Mouse (Mus musculus): ENCODE data around the gene Rab11fip4. TPM values are rescaled to one million over a fixed set of nuclear protein-coding genes. Genes with fewer than 3 reads are reported as not detected.

Gene Rab11fip4
- total and polyA plus RNA-seq, 3 experiments = 13.2 to 41.6 (median 26.6) TPM

- DNase-seq (ENCODE audit: extremely low read depth) = no peak
- H3K4me2 ChIP-seq (ENCODE audit: insufficient read depth, low read depth, poor library complexity, severe bottlenecking) = no peak overlapping the region
- TF ChIP-seq ELF1 (IDR thresholded peaks at IDR 0.05; ENCODE audit: low read depth, low read length) (no peak), CTCF (conservative IDR thresholded peaks at IDR 0.05 in 1 of 2, IDR thresholded peaks at IDR 0.05 in 1 of 2; ENCODE audit: low read depth in 2 of 2, low read length in 2 of 2) (no peak), TBP (conservative IDR thresholded peaks at IDR 0.05; ENCODE audit: low read depth, low read length) (no peak), CHD2 (IDR thresholded peaks at IDR 0.05; ENCODE audit: low read length) (no peak), BHLHE40 (IDR thresholded peaks at IDR 0.05; ENCODE audit: low read depth, low read length) (no peak)
- H3K36me3 ChIP-seq (replicated peaks in 1 of 2; ENCODE audit: control insufficient read depth in 1 of 2, insufficient read depth in 1 of 2, low read length in 1 of 2) = peaks cover 0 to 72% of the 10 kb centered on the region in 2 experiments
- in situ Hi-C loops (cut with MboI; ENCODE audit: low pct_ligation_motif_present, low pct_unique_long_range_greater_than_20kb, low sequenced_read_pairs) (no loop called here), dilution Hi-C loops (cut with MboI; ENCODE audit: extremely low pct_ligation_motif_present, extremely low pct_unique_long_range_greater_than_20kb, low sequenced_read_pairs) (no loop called here)
- H3K9ac ChIP-seq (ENCODE audit: insufficient read depth, low read depth) = no peak overlapping the region
- H3K27ac ChIP-seq (ENCODE audit: insufficient read depth, low read depth) = no peak overlapping the region
- H3K79me2 ChIP-seq (replicated peaks; ENCODE audit: control insufficient read depth, extremely low read depth, insufficient read depth, poor library complexity, severe bottlenecking) = no peaks in the 10 kb centered on the region
- no peak overlapping the region for H3K4me3 ChIP-seq (replicated peaks in 1 of 3; ENCODE audit: low read depth in 2 of 3, low read length in 2 of 3, poor library complexity in 1 of 3)
- no peaks in the 10 kb centered on the region for H3K27me3 ChIP-seq (replicated peaks)
- peaks cover 5 to 85% of the 10 kb centered on the region in 2 experiments for H3K4me1 ChIP-seq (ENCODE audit: control insufficient read depth in 1 of 2, insufficient read depth in 2 of 2)
- no peaks in the 10 kb centered on the region for H3K9me3 ChIP-seq (replicated peaks; ENCODE audit: low read length)
These were observed 131.8 kb downstream of the Rab11fip4 start for GRCm38 (mm10) chr11:79722811-79723210.

DNA sequence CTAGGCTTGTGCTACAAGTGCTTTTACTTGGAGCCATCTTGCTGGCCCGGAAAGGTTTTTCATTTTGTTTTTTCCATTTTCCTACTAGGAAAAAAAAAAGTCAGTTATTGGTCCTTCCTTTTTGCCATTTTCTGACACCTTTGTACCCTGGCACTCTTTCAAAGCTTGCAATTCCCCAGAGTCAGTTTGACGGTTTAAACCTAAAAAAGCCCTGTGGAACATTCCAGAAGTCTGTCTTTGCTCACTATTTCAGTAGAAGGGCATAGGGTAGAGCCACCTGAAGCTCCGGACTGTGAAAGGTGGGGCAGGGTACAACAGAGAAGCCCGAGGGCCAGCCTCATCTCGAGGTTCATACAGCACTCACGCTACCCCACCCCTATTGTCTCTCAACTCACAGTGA is 134.0 kb downstream of the Rab11fip4 start:
- Histone ChIP-seq H3K4me3 (replicated peaks in 1 of 3; ENCODE audit: low read depth in 2 of 3, low read length in 2 of 3, poor library complexity in 1 of 3) (no peak overlapping the region), H3K9ac (ENCODE audit: insufficient read depth, low read depth) (no peak overlapping the region), H3K27me3 (replicated peaks) (no peaks in the 10 kb centered on the region), H3K27ac (ENCODE audit: insufficient read depth, low read depth) (no peak overlapping the region), H3K4me2 (ENCODE audit: insufficient read depth, low read depth, poor library complexity, severe bottlenecking) (no peak overlapping the region), H3K36me3 (replicated peaks in 1 of 2; ENCODE audit: control insufficient read depth in 1 of 2, insufficient read depth in 1 of 2, low read length in 1 of 2) (peaks cover 0 to 88% of the 10 kb centered on the region in 2 experiments), H3K9me3 (replicated peaks; ENCODE audit: low read length) (no peaks in the 10 kb centered on the region), H3K79me2 (replicated peaks; ENCODE audit: control insufficient read depth, extremely low read depth, insufficient read depth, poor library complexity, severe bottlenecking) (no peaks in the 10 kb centered on the region), H3K4me1 (ENCODE audit: control insufficient read depth in 1 of 2, insufficient read depth in 2 of 2) (peaks cover 0 to 86% of the 10 kb centered on the region in 2 experiments; a peak in 2 of 4 replicates)
- no peak for DNase-seq (ENCODE audit: extremely low read depth)
- in situ Hi-C loops (cut with MboI; ENCODE audit: low pct_ligation_motif_present, low pct_unique_long_range_greater_than_20kb, low sequenced_read_pairs) = no loop called here
- TF ChIP-seq ZC3H11A (IDR thresholded peaks at IDR 0.05; ENCODE audit: low read depth, low read length) (no peak), TCF12 (IDR thresholded peaks at IDR 0.05; ENCODE audit: low read depth, low read length) (no peak), JUN (IDR thresholded peaks at IDR 0.05; ENCODE audit: insufficient read depth, low read depth, low read length) (no peak), GABPA (IDR thresholded peaks at IDR 0.05; ENCODE audit: insufficient replicate concordance, low read depth, low read length) (no peak), ZNF384 (IDR thresholded peaks at IDR 0.05; ENCODE audit: low read depth, low read length) (no peak)
- dilution Hi-C loops (cut with MboI; ENCODE audit: extremely low pct_ligation_motif_present, extremely low pct_unique_long_range_greater_than_20kb, low sequenced_read_pairs) = no loop called here

DNA sequence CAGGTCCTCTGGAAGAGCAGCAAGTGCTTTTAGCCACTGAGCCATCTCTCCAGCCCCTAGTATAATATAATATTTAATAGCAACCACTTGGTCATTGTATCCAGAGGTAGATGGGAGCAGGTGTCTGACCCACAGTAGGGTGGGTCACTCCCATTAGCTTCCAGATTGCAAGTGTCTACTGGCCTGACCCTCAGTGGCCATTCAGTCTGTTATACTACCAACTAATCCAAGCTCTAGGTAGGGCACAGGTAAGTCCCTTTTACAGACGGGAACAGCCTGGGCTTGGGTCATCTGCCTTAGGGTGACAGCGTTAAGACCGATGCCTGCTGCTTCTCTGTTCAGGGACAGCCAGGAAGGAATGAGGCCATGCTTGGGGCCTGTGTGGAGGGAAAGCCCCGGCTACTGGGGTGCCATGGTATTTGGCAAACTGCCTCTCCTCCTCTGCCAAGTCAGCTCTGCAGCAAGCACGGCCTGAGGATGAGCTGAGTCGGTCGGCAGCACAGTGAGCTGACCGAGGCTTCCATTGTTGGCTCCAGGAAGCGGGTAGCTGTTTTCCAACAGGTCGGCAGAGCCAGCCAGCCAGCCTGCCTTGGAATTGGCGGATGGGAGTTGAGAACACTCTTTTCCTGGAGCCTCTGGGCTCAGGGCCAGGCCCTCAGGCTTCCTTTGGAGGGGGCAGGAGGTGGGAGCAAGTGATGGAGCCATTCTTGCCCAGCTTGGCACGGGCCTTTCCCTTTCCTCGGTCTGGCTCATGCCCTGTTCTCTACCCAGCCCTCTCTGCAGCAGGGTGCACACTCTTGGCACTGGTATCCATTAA is 138.4 kb downstream of the Rab11fip4 start:
- TF ChIP-seq SMC3 (IDR thresholded peaks at IDR 0.05; ENCODE audit: low read depth, low read length) = no peak
- TF ChIP-seq MYC (IDR thresholded peaks at IDR 0.05; ENCODE audit: low read depth, low read length) = no peak
- no peak for TF ChIP-seq CTCF (conservative IDR thresholded peaks at IDR 0.05 in 1 of 2, IDR thresholded peaks at IDR 0.05 in 1 of 2; ENCODE audit: low read depth in 2 of 2, low read length in 2 of 2)
- no peak for TF ChIP-seq SIN3A (IDR thresholded peaks at IDR 0.05; ENCODE audit: low read length)
- TF ChIP-seq POLR2A (IDR thresholded peaks at IDR 0.05; ENCODE audit: low read depth, low read length) = no peak
- no peak for TF ChIP-seq JUN (IDR thresholded peaks at IDR 0.05; ENCODE audit: insufficient read depth, low read depth, low read length)
- no peak for TF ChIP-seq RCOR1 (conservative IDR thresholded peaks at IDR 0.05; ENCODE audit: low read depth, low read length)
- no peak for TF ChIP-seq MAFK (IDR thresholded peaks at IDR 0.05; ENCODE audit: insufficient replicate concordance, low read length)
- no peak for TF ChIP-seq RAD21 (IDR thresholded peaks at IDR 0.05; ENCODE audit: low read depth, low read length)
- TF ChIP-seq GABPA (IDR thresholded peaks at IDR 0.05; ENCODE audit: insufficient replicate concordance, low read depth, low read length) = no peak
- no peak for TF ChIP-seq MXI1 (IDR thresholded peaks at IDR 0.05; ENCODE audit: low read depth, low read length)
- in situ Hi-C loops (cut with MboI; ENCODE audit: low pct_ligation_motif_present, low pct_unique_long_range_greater_than_20kb, low sequenced_read_pairs) = no loop called here
- H3K4me3 ChIP-seq (replicated peaks in 1 of 3; ENCODE audit: low read depth in 2 of 3, low read length in 2 of 3, poor library complexity in 1 of 3) = no peak overlapping the region
- no peak for DNase-seq (ENCODE audit: extremely low read depth)
- H3K79me2 ChIP-seq (replicated peaks; ENCODE audit: control insufficient read depth, extremely low read depth, insufficient read depth, poor library complexity, severe bottlenecking) = no peaks in the 10 kb centered on the region
- H3K9me3 ChIP-seq (replicated peaks; ENCODE audit: low read length) = no peaks in the 10 kb centered on the region
- peaks cover 0 to 81% of the 10 kb centered on the region in 2 experiments for H3K36me3 ChIP-seq (replicated peaks in 1 of 2; ENCODE audit: control insufficient read depth in 1 of 2, insufficient read depth in 1 of 2, low read length in 1 of 2)
- no peak overlapping the region for H3K9ac ChIP-seq (ENCODE audit: insufficient read depth, low read depth)
- dilution Hi-C loops (cut with MboI; ENCODE audit: extremely low pct_ligation_motif_present, extremely low pct_unique_long_range_greater_than_20kb, low sequenced_read_pairs) = no loop called here
- no peak overlapping the region for H3K27ac ChIP-seq (ENCODE audit: insufficient read depth, low read depth)
- no peaks in the 10 kb centered on the region for H3K27me3 ChIP-seq (replicated peaks)
- H3K4me1 ChIP-seq (ENCODE audit: control insufficient read depth in 1 of 2, insufficient read depth in 2 of 2) = peaks cover 2 to 62% of the 10 kb centered on the region in 2 experiments; a peak in 3 of 4 replicates
- H3K4me2 ChIP-seq (ENCODE audit: insufficient read depth, low read depth, poor library complexity, severe bottlenecking) = no peak overlapping the region

Measured in CH12.LX (cell line).